Mouse (Mus musculus) gastrocnemius, postnatal 4 days (tissue): ENCODE measurements around the gene Saa3. TPM values are rescaled to one million over a fixed set of nuclear protein-coding genes. Genes with fewer than 3 reads are reported as not detected.
"Not testable (repeated sequence)": the region's sequence is repeated elsewhere in the genome, so short reads cannot be mapped to it uniquely, and the experiment has no call there.

Experiments
- DNase-seq, 2 experiments: peaks; one replicate each; pipeline ENCODE4 v3.0.0; 2021 to 2022; ENCODE audit warnings: low spot score in 2 of 2, mixed read lengths in 2 of 2
- total RNA-seq, 2 experiments: library from RNA; stranded (reverse); gene quantifications; 2 replicates each; pipeline ENCODE4 v1.2.3; 2021

Gene Saa3
- total RNA-seq, 2 experiments from 2014 or later, result 0.31 to 0.59 TPM

DNA sequence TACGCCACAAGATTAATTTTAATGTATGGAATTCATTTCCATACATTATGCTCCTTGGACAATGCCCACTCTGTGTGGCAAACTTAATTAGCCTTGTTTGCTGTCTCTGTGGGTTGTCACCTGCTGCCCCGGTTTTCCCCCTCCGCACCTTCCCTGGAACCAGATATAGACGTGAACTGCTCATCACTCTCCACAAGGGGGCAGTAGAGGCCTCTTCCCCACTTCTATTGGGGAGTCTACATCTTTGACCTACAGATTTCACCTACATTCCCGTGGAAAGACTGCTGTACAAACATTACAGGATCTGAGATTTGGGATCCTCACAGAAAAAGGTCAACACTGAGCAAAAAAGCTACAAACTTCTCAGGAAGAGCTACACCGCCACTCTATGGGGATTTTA, 982 bp downstream of the Saa3 start:
- DNase-seq, result peak; percentile 46 to 51

DNA sequence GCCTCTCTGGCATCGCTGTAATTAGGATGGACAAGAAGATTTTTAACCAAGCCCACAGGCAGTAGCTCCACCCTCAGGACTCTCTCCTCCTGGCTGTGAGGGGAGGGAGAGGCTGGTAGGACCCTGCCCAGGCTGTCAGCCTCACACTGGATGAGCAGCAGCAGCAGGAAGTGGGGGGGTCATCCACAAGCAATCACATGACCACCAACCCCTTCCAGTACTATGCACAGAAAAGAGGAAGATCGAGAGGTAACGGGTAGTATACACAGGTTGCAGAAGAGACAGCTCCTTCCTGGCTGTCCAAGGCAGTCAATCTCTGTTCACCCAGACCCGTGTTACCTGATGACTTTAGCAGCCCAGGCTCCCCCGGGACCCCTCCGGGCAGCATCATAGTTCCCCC, 3.2 kb downstream of the Saa3 start:
- no peak for DNase-seq

DNA sequence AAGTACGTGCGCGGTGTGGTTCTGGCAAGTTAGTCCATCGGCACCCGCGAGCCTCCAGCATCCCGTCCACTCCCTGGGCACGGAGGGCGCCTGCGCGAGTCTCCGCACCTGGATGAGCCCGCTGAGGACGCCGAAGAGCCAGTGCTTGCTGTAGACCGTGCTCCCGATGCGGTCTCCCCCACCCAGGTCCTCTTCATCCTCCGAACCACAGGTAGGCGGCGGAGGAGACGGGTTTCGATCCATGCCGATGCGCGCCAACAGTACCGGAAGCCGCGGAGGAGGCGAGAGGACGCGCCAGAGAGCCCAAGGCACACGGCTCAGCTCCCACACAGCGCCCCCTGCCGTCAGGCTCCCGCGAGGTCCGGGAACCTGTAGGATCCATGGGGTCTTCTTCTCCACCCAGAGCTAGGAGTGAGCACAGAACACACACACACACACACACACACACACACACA, 5.1 kb downstream of the Saa3 start, which contains the start of gene Saal1:
Gene Saal1 (minus strand): TSS at position 291 of the 455 bp plus-strand sequence.
- peak; percentile 77 to 88 for DNase-seq

DNA sequence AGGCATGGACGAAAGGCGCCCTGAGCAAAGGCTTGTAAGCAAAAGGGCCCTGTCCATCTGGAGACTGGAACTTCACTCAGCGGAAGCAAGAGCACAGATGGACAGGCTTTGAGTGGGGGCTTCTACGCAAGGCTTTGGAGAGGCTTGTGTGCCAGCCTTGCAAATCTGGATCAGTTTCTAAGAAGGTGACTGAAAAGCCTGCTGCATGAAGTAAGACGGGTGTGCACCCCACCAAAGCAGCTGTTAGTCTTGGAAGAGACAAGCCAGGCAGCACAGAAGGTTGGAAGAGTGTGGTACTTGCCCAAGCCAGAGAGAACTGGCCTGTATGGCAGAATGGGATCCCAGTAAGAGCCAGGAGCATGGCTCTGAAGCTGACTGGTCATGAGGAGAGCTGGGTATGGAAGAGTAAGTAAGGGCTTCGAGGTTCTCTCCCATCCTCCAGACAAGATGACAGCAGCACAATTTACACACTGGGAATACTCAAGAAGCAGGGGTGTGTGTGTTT, 14.9 kb downstream of the Saa3 start:
- DNase-seq, result no peak

- no peak for DNase-seq
Measured at GRCm38 (mm10) chr7:46696754-46697153, 18.7 kb downstream of the Saa3 start.

DNA sequence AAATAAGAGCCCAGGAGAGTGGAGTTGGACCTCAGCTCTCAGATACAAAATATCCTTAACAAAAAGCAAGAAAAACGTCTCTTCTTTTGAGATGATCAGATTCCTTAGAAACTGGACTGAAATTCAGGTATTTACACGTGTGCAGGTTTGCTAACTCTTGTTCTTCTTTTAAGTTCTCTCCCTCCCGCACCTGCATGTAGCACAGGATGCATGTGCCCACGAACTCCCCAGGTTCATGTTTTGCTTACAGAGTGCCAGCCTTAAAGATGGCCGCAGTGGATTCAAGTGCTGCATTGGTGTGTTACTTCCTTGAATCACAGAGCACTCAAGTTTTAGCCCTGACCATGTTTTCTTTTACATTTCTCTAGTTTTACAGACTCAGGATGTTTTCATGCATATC, 28.7 kb downstream of the Saa3 start:
- no peak for DNase-seq

GRCm38 (mm10) chr7:46680732-46681131, 34.8 kb downstream of the Saa3 start:
- no peak for DNase-seq

- DNase-seq, result not testable (repeated sequence)
Measured at GRCm38 (mm10) chr7:46679044-46679443, 36.5 kb downstream of the Saa3 start.

DNA sequence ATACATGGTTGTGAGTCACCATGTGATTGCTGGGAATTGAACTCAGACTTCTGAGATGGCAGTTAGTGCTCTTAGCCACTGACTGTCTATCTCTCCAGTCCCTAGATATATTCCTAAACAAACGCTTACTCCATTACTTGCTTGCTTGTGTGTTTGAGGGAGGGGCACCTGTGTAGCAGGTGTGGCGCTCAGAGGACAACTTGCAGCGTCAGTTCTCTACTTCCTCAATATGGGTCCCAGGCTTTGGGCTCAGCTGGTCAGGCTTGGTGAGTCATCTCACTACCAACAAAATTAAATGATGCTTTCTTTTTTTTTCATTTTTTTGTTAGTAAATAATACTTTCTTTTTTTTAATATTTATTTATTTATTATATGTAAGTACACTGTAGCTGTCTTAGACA, 37.1 kb downstream of the Saa3 start:
- no peak for DNase-seq

DNA sequence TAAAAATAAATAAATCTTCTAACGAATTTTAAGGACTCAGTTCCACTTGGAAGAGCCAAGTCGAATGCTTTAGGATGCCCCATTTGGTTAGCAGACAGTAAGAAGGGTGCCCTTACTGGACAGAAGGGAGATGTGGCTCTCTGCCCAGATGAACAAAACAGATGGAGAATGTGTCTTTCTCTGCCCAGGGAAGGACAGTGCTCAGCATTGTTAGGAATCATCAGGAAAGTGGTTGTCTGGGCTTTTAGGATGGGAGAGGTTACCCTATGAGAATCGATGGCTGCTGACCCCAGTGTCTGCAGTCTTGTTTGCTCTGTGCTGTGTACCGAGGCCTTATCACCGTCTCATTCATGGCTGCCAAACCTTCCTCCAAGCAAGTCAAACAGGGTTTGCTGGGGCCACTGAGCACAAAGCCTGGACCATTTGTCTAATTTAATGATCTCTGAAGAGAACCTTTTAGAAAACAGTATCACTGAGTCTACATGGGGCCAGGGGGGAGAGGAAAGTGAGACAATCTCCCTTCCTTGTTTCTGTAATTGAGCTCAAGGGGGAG, 38.6 kb downstream of the Saa3 start:
- no peak for DNase-seq

- no peak for DNase-seq
Measured at GRCm38 (mm10) chr7:46675886-46676285, 39.6 kb downstream of the Saa3 start.

GRCm38 (mm10) chr7:46675061-46675460, 40.4 kb downstream of the Saa3 start:
- DNase-seq, result no peak

DNA sequence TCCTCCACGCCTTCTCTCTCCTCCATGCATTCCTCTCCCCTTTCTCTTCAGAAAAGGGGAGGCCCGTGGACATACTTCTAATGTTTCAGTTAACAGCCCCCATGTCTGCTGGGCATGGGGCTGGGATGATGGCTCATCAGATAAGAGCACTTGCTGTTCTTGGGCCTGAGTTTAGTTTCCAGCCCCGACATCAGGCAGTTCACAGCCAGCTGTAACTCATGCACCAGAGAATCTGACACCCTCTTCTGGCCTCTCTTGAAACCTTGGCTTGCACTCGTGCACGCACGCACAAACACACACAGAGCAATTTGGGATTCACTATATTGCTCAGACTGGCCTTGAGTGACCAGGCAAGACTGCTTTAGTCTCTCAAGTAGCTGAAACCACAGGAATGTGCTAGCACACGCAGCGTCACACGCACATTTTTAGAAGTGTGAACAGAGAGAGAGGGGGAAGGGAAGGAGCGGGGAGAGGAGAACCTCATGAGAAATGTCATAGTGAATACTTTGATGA, 43.3 kb downstream of the Saa3 start, which contains the start of gene Tph1:
Gene Tph1 (minus strand): TSS at position 378 of the 513 bp plus-strand sequence.
- DNase-seq, result no peak

DNA sequence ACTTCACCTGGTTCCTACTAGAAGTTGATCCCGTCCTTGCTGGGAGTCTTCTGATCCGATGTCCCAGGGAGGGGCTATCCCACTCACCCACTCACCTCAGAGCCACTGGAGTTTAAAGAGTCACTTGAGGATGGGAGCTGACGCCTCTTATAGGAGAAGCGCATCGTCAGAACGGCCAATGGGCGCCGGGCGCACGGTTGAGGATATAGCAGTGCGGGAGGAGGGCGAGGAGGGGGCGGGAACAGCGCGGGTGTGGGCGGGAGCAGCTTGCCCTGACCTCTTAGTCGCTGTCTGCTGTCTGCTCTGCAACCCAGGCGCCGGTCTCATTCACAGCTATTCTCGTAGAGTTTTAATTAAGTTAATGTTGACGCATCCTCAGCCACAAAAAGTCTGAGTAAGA, 48.2 kb downstream of the Saa3 start:
- no peak for DNase-seq

DNA sequence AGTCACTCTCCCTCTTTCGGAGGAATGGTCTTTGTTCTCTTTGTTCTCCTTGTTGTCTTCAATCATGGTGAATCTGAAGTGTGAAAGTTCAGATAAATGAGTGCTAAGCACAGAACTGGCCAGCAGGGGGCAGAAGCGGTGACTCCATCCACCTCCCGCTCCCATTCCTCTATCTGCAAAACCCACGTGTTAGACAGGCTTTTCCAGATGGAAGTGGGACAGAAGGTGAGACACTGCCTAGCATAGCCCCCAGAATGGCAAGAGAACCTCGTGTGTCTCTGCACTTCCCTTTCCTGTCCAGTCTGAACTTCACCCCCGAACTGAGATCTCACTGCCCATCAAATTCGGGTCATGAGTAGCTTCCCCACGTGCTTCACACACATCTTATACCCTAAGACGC, 50.3 kb downstream of the Saa3 start:
- DNase-seq, result no peak

Other genes with a start within 250 kb of the Saa3 start
- gene Sergef, start 75.9 kb downstream of the Saa3 start, total RNA-seq, result 10 to 100 TPM in 1 of 2 experiments, 1 to 10 TPM in 1; 8.7 to 10.6 TPM
- gene Tph1, start 43.2 kb downstream of the Saa3 start, total RNA-seq, result under 1 TPM; 0.21 to 0.49 TPM
- gene Saal1, start 5.0 kb downstream of the Saa3 start, total RNA-seq, result 10 to 100 TPM; 10.3 to 10.9 TPM
- gene Saa4, start 16.9 kb upstream of the Saa3 start, total RNA-seq, result under 1 TPM in 1 of 2 experiments, not detected in 1; 0.16 TPM
- gene Saa1, start 27.3 kb upstream of the Saa3 start, total RNA-seq, result not detected
- gene Saa2, start 36.1 kb upstream of the Saa3 start, total RNA-seq, result not detected
- 10 to 100 TPM; 14.8 to 18.4 TPM for gene Hps5, start 80.4 kb upstream of the Saa3 start, total RNA-seq
- gene Gtf2h1, start 80.4 kb upstream of the Saa3 start, total RNA-seq, result 10 to 100 TPM; 31.0 to 40.2 TPM
- gene Ldha, start 125.8 kb upstream of the Saa3 start, total RNA-seq, result 1,000 to 10,000 TPM; 1,563 to 1,575 TPM
- not detected for gene Ldhc, start 145.5 kb upstream of the Saa3 start, total RNA-seq
- 10 to 100 TPM; 67.3 to 72.0 TPM for gene Tsg101, start 204.3 kb upstream of the Saa3 start, total RNA-seq
- gene Uevld, start 242.8 kb upstream of the Saa3 start, total RNA-seq, result 10 to 100 TPM; 11.3 to 13.0 TPM